Mouse (Mus musculus): ENCODE measurements around the gene Ak5. TPM values are rescaled to one million over a fixed set of nuclear protein-coding genes. Genes with fewer than 3 reads are reported as not detected.
"Not testable (repeated sequence)": the region's sequence is repeated elsewhere in the genome, so short reads cannot be mapped to it uniquely, and the experiment has no call there.

The Ak5 gene
- polyA plus RNA-seq, 1 experiment from 2014 or later: 5.6 TPM

DNA sequence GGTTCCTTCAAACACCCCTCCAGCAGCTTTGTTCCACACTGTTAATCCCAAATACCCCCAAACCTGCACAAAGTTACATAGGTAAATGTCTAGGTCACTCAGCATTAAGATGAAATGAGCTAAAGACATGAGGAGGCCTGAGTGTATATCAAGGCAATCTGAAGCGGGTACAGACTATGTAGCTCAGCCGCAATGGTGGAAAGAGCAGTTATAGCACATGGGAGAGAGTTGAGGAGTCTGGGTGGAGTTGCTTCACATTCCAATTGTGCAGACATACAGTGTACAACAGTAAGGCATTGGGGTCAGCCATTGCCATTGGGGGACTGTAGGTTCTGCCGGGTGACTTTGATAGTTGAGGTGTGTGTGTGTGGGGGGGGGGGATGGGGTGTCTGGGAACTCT lies 203.7 kb downstream of the Ak5 start:
- no peaks in the 10 kb centered on the region for H3K9me3 ChIP-seq
- WGBS: over 99% methylated on average over 3 of the region's 3 CpGs
- H3K36me3 ChIP-seq: peaks cover 10% of the 10 kb centered on the region
- no peak overlapping the region for H3K27ac ChIP-seq
- H3K4me2 ChIP-seq: no peak overlapping the region
- ATAC-seq (ENCODE audit: low FRiP score): no peak
- no peak overlapping the region for H3K9ac ChIP-seq
- H3K27me3 ChIP-seq: no peaks in the 10 kb centered on the region
- no peaks in the 10 kb centered on the region for H3K4me1 ChIP-seq (replicated peaks)
- H3K4me3 ChIP-seq: no peak overlapping the region

DNA sequence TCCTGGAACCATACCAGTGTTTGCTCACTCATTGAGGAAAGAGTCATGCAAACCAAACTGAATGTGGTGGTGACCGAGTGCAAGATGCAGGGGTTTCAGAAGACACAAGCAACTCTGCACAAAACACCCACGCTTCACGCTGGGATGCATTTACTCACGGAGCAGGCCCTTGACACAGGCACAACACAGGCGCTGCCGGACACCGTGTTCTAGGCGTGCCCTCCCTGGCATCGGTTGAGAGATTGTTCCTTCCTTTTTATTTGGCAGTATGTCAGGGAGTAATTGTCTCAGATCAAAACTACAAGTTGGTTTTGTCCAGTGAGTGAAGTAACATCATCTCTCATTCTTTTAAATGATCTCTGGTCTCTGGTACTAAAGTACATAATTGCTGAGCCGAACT lies 205.3 kb downstream of the Ak5 start:
- Histone ChIP-seq H3K4me2 (no peak overlapping the region), H3K4me1 (replicated peaks) (no peaks in the 10 kb centered on the region), H3K9ac (no peak overlapping the region), H3K4me3 (no peak overlapping the region), H3K27me3 (no peaks in the 10 kb centered on the region), H3K36me3 (peaks cover 19% of the 10 kb centered on the region), H3K9me3 (no peaks in the 10 kb centered on the region), H3K27ac (no peak overlapping the region)
- ATAC-seq (ENCODE audit: low FRiP score): no peak
- 95% methylated on average over 10 of the region's 10 CpGs for WGBS

DNA sequence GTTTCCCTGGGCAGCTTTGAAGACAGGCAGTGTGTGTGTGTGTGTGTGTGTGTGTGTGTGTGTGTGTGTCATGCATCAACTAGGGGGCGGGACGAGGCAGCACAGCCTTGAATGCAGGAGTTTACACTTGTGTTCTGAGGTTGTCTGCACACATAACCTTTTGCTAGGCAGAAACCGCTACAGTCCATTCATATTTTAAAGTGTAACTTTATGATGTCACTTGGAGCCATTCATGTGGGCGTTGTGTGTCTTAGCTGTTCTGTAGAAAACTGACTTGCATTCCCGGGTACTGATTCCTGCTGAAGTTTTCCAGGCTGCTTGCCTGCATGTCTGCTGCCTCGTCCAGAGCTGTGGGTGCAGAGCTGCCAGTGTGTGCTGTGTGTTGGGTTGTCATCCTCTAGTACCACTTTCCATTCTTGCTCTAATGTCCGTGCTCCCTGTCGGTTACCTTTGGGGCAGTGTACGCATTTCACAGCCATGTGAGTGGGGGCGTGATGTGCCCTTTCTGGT lies 206.1 kb downstream of the Ak5 start:
- H3K4me1 ChIP-seq (replicated peaks): no peaks in the 10 kb centered on the region
- peaks cover 26% of the 10 kb centered on the region for H3K36me3 ChIP-seq
- no peaks in the 10 kb centered on the region for H3K9me3 ChIP-seq
- no peak overlapping the region for H3K27ac ChIP-seq
- whole genome bisulfite sequencing: 92% methylated on average over 10 of the region's 10 CpGs
- ATAC-seq (ENCODE audit: low FRiP score): no peak
- H3K27me3 ChIP-seq: no peaks in the 10 kb centered on the region
- no peak overlapping the region for H3K4me3 ChIP-seq
- no peak overlapping the region for H3K9ac ChIP-seq
- H3K4me2 ChIP-seq: no peak overlapping the region

DNA sequence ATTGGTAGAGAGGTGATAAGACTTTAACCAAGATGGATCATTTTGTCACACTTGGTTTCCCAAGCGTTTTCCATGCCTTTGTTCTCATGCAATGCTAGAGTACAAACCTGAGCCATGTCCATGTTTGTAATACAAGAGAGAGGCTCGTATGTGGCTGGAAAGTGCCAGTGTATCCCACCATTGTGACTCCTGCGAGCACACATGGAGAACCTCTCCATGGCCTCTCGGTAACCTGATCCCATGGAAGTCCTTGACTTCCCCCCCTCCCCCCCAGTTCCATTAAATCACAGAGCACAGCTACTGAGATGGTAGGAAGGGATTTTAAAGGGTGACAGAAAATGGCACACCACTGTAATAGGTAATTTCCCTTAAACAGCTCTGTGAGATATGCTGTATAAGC lies 207.4 kb downstream of the Ak5 start:
- H3K4me3 ChIP-seq: no peak overlapping the region
- H3K36me3 ChIP-seq: peaks cover 39% of the 10 kb centered on the region
- H3K27me3 ChIP-seq: no peaks in the 10 kb centered on the region
- no peak overlapping the region for H3K27ac ChIP-seq
- H3K9ac ChIP-seq: no peak overlapping the region
- H3K4me2 ChIP-seq: no peak overlapping the region
- no peaks in the 10 kb centered on the region for H3K4me1 ChIP-seq (replicated peaks)
- no peaks in the 10 kb centered on the region for H3K9me3 ChIP-seq
- no peak for ATAC-seq (ENCODE audit: low FRiP score)
- WGBS: 62% methylated on average over 4 of the region's 4 CpGs

DNA sequence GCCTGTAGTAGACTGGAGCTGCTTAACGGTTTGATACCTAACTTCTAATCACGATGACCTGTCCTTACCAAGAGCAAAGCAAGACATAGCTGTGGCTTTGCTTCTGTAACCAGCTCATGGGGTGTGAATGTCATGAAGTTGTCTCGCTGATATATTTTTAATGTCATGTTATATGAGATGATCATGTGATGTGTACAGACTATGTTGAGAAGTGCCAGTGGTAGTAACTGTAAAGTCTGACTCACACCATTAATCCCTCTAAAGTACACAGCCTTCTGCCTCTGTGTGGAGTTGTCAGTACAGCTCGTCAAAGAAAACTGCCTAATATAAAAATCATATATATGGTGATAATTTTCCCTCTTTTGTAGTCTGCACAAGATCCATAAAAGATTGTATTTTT lies 209.3 kb downstream of the Ak5 start:
- H3K36me3 ChIP-seq: peaks cover 51% of the 10 kb centered on the region

DNA sequence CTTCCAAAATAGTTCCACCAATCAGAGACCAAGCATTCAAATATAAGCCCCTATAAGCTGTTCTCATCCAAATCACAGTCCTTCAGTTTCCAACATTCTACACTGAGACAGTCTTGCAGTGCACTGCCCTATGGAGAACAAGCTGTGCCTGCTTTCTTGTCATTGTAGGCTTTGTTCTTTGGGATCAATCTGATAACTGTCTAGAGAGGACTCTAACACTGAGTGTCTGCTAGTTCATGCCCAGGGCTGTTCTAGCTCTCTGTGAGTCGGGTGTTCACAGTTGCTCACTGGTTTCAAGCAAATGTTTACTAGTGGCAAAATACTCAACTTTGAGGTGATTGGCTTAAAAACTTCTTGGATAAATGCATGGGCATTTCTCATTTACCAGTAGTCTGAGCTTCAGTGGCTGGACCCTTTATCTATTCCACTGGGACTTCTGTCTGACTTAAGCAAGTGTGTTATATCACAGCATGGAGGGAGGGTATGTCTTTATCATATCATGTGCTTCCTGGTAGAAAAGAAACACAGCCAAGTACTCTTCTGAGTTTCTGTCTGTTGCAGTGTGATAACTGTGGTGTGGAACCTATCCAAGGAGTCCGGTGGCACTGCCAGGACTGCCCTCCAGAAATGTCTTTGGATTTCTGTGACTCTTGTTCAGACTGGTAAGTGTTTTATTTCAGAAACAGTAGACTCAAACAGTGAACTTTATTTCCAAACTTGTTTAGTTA lies 210.7 kb downstream of the Ak5 start:
- 96% methylated on average over 2 of the region's 2 CpGs for WGBS

More for the DNA sequence above, 209.3 kb downstream of the Ak5 start:
- not testable (repeated sequence) for H3K27me3 ChIP-seq; H3K9ac ChIP-seq; H3K9me3 ChIP-seq; H3K4me2 ChIP-seq; H3K27ac ChIP-seq; H3K4me3 ChIP-seq; H3K4me1 ChIP-seq (replicated peaks); ATAC-seq (ENCODE audit: low FRiP score)
- 93% methylated on average over 4 of the region's 4 CpGs for WGBS

DNA sequence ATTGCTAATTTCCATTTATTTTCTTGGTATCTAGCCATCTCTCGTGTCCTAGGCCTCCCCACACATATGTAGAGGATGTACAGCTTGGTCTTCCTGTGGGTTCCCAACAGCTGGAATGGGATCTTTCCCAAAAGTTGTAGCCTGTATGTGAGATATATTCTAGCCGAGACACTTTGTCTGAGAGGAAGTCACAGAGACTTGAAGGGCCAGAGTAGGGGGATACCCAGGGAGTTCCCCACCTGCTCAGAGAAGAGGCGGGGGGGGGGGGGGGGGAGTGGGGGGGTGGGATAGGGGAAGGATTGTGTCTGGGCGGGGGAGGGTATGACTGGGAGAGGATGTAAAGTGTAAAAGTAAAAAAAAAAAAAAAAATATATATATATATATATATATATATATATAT lies 215.0 kb downstream of the Ak5 start:
- Histone ChIP-seq H3K9me3 (no peaks in the 10 kb centered on the region), H3K27ac (no peak overlapping the region), H3K27me3 (no peaks in the 10 kb centered on the region), H3K4me1 (replicated peaks) (no peaks in the 10 kb centered on the region), H3K36me3 (peaks cover 57% of the 10 kb centered on the region), H3K9ac (no peak overlapping the region), H3K4me3 (no peak overlapping the region), H3K4me2 (no peak overlapping the region)
- ATAC-seq (ENCODE audit: low FRiP score): no peak
- 91% methylated on average over 3 of the region's 4 CpGs for WGBS

More for the DNA sequence above, 210.7 kb downstream of the Ak5 start:
- Histone ChIP-seq H3K27me3 (no peaks in the 10 kb centered on the region), H3K9me3 (no peaks in the 10 kb centered on the region), H3K27ac (no peak overlapping the region), H3K4me1 (replicated peaks) (no peaks in the 10 kb centered on the region), H3K4me2 (no peak overlapping the region), H3K36me3 (peaks cover 54% of the 10 kb centered on the region), H3K4me3 (no peak overlapping the region), H3K9ac (no peak overlapping the region)
- ATAC-seq (ENCODE audit: low FRiP score): no peak

DNA sequence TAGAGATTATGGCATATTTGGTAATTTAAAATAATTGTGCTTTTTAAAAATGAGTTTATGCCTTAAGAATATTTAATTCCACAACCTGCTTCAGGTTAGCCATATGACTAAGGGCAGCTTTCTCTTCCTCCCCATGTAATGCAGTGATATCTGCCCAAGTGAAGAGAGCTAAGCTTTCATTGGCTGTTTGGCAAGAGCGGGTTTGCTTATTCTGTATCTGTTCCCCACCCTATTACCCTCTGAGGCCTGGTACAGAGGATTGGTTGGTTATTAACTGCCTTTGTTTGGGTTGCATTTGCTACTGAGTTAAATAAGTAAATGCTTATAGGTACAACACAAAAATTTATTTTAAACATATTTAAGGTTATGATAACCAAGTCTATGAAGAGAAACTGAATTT lies 221.2 kb downstream of the Ak5 start:
- H3K9ac ChIP-seq: no peak overlapping the region
- peaks cover 15% of the 10 kb centered on the region for H3K36me3 ChIP-seq
- no peaks in the 10 kb centered on the region for H3K9me3 ChIP-seq
- ATAC-seq (ENCODE audit: low FRiP score): no peak
- no peak overlapping the region for H3K4me3 ChIP-seq
- H3K27ac ChIP-seq: no peak overlapping the region
- no peaks in the 10 kb centered on the region for H3K4me1 ChIP-seq (replicated peaks)
- WGBS: 94% methylated on average over 1 of the region's 1 CpGs
- no peaks in the 10 kb centered on the region for H3K27me3 ChIP-seq
- no peak overlapping the region for H3K4me2 ChIP-seq

DNA sequence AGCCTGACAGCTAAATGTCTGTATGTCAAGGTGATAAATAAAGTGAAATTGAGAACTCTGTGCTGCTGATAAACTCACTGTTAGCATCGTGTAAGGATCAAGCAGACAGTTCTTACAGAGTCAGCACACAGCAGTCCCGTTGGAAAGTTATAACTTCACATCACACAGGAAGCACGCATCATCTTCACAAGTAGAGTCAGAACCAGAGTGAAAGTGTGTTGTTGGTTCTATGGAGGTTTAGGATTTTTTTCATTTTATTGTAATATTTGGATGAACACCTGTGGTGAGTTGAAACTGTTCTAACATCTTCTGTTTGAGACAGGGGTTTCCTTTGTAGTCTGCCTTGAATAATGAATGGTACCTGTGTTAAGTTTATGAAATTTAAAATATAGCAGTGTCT lies 224.0 kb downstream of the Ak5 start:
- WGBS: 92% methylated on average over 3 of the region's 3 CpGs

DNA sequence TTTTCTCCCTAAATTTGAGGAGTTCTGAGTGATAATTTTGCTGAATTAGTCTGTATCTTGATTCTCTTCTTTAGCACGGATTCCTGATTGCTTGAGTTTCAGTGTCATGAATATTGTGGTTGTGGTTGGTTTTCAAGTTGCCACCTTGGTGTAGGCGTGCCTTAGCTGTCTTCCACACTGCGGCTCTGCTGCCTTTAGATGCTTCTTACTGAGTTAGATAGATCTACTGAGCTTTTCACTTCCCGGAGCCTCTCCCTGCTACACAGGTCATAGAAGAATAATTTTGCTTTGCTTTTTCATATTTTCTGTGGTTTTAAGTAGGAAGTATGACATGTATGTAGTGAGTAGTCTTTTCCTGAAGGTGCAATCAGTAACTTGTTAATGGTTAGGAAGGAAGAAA lies 225.4 kb downstream of the Ak5 start:
- Histone ChIP-seq H3K4me3 (no peak overlapping the region), H3K36me3 (no peaks in the 10 kb centered on the region), H3K4me2 (no peak overlapping the region), H3K9me3 (no peaks in the 10 kb centered on the region), H3K9ac (no peak overlapping the region), H3K4me1 (replicated peaks) (no peaks in the 10 kb centered on the region), H3K27me3 (no peaks in the 10 kb centered on the region), H3K27ac (no peak overlapping the region)
- WGBS: 92% methylated on average over 4 of the region's 4 CpGs
- no peak for ATAC-seq (ENCODE audit: low FRiP score)

More for the DNA sequence above, 224.0 kb downstream of the Ak5 start:
- ATAC-seq (ENCODE audit: low FRiP score): no peak
- Histone ChIP-seq H3K36me3 (no peaks in the 10 kb centered on the region), H3K9me3 (no peaks in the 10 kb centered on the region), H3K27me3 (no peaks in the 10 kb centered on the region), H3K9ac (no peak overlapping the region), H3K4me3 (no peak overlapping the region), H3K4me1 (replicated peaks) (no peaks in the 10 kb centered on the region), H3K27ac (no peak overlapping the region), H3K4me2 (no peak overlapping the region)

DNA sequence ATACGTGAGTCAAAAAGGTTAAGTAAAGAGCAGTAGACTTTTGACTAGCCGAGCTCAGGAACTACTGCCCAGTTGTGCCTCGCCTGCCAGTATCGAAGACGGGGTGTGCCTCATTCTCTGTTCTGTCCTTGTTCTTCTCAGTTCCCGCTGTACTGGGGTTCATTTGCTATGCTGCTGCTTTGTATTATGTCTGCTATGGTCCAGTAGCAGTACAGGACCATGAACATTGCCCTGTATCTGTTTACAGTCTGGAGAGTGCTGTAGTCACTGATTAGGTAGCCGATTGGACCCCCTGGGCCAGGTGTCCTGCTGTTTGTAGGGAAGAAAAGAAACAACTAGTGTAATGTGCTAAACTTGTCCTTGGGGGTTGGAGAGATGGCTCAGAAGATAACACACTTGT lies 230.1 kb downstream of the Ak5 start:
- Histone ChIP-seq H3K36me3 (no peaks in the 10 kb centered on the region), H3K4me3 (no peak overlapping the region), H3K27ac (no peak overlapping the region), H3K27me3 (no peaks in the 10 kb centered on the region), H3K4me2 (no peak overlapping the region), H3K9me3 (no peaks in the 10 kb centered on the region), H3K9ac (no peak overlapping the region), H3K4me1 (replicated peaks) (no peaks in the 10 kb centered on the region)
- WGBS: 94% methylated on average over 7 of the region's 7 CpGs
- ATAC-seq (ENCODE audit: low FRiP score): no peak

DNA sequence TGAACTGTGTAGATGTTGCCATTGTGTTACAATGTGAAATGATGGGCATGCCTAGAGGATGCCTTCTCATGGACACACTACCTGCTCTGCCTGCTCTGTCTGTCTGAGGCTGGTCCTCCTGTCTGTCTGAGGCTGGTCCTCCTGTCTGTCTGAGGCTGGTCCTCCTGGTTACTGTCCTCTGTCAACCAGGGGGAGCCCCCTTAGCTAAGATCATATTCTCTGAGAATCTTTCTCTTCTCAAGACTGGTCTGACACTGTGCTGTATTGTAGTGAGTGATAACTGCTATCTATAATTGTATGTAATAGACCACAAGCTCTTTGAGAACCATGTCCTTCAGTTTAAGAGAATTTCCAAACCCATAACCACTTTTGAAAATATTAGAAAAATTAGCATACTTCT lies 232.6 kb downstream of the Ak5 start:
- Histone ChIP-seq H3K4me2 (no peak overlapping the region), H3K27me3 (no peaks in the 10 kb centered on the region), H3K4me1 (replicated peaks) (no peaks in the 10 kb centered on the region), H3K36me3 (no peaks in the 10 kb centered on the region), H3K9me3 (no peaks in the 10 kb centered on the region), H3K4me3 (no peak overlapping the region), H3K27ac (no peak overlapping the region), H3K9ac (no peak overlapping the region)
- ATAC-seq (ENCODE audit: low FRiP score): no peak

DNA sequence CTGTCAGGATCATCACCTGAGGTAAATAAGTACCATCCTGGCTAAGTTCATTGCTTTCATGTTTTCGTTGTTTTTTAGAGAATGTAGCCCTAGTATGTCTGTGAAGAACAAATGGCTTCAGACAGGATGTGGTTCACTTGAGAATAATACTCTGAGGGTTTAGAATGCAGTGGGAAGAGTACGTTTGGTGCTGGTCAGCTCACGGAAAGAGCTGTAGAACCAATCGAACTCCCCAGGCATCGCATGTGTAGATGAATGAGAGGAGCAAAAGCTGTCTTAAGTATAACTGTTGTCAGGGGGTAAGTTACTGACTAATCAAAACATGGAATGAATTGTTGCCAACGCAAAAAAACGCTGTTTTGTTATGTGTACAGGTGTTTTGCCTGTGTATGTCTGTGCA lies 235.5 kb downstream of the Ak5 start:
- H3K4me1 ChIP-seq (replicated peaks): no peaks in the 10 kb centered on the region; the same call in 1 of the 2 replicates
- no peak overlapping the region for H3K4me2 ChIP-seq
- H3K36me3 ChIP-seq: peaks cover 15% of the 10 kb centered on the region
- H3K9me3 ChIP-seq: no peaks in the 10 kb centered on the region
- ATAC-seq (ENCODE audit: low FRiP score): no peak
- H3K27ac ChIP-seq: no peak overlapping the region
- H3K9ac ChIP-seq: no peak overlapping the region
- H3K4me3 ChIP-seq: no peak overlapping the region
- no peaks in the 10 kb centered on the region for H3K27me3 ChIP-seq
- WGBS: 97% methylated on average over 7 of the region's 7 CpGs

All from hindbrain, embryonic 13.5 days (tissue).